Mouse (Mus musculus) 416B (cell line): ENCODE measurements around the gene Olfr1037.
"Not testable (repeated sequence)": the region's sequence is repeated elsewhere in the genome, so short reads cannot be mapped to it uniquely, and the experiment has no call there.

Experiments used
- DNase-seq: peaks from one replicate; pipeline ENCODE4 v3.0.0; 2011; ENCODE audit warnings: low read depth

Gene Olfr1037

GRCm38 (mm10) chr2:86087285-86087684 lies at the start of gene Olfr1037:
Olfr1037 (minus strand) TSS chr2:86087385.
- DNase-seq: no peak

GRCm38 (mm10) chr2:86135828-86136227 lies 48.6 kb upstream of the Olfr1037 start, which contains the start of gene Olfr1039:
Olfr1039 (minus strand) TSS chr2:86135928.
- no peak for DNase-seq

- DNase-seq: not testable (repeated sequence)
These were observed 6.7 kb downstream of the Olfr1037 start for GRCm38 (mm10) chr2:86080478-86080877.

- not testable (repeated sequence) for DNase-seq
These were observed 13.5 kb downstream of the Olfr1037 start, which contains the start of gene Olfr1036 for GRCm38 (mm10) chr2:86073692-86074091. Olfr1036 (plus strand) TSS chr2:86073992.

- no peak for DNase-seq
These were observed 17.0 kb downstream of the Olfr1037 start for GRCm38 (mm10) chr2:86070189-86070588.

GRCm38 (mm10) chr2:86063766-86064165 lies 23.4 kb downstream of the Olfr1037 start:
- DNase-seq: not testable (repeated sequence)

GRCm38 (mm10) chr2:86050777-86051176 lies 36.4 kb downstream of the Olfr1037 start:
- DNase-seq: not testable (repeated sequence)

- no peak for DNase-seq
These were observed 41.6 kb downstream of the Olfr1037 start, which contains the start of gene Olfr1034 for GRCm38 (mm10) chr2:86045561-86045960. Olfr1034 (plus strand) TSS chr2:86045861.
